Mouse (Mus musculus): Measurements from ENCODE around the gene Olfr877. TPM values are rescaled to one million over a fixed set of nuclear protein-coding genes. Genes with fewer than 3 reads are reported as not detected.

Gene Olfr877
- polyA plus RNA-seq, 1 experiment from 2014 or later: not detected

DNA sequence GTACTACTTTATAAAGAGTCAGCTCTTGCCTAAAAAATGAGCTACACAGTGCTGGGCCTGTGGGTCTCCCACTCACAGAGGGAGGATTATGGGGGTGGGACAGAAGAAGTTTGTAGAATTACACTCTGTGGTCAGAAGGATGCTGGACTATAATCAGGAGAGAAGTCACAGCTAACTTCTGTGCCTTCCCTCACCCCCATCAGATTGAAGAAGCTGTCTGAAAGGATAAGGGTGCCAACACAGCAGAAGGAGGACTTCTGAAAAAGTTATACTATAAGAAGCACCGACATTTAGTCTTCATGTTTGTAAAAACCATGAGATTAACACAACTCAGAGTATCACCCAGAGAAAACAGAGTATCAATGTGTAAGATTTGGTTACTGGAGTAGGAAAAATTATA lies 17.0 kb downstream of the Olfr877 start:
- no peak overlapping the region for H3K27ac ChIP-seq (ENCODE audit: low read depth, low read length)
- no peaks in the 10 kb centered on the region for H3K36me3 ChIP-seq (ENCODE audit: control insufficient read depth, insufficient read depth, low read length)
- H3K9ac ChIP-seq (replicated peaks; ENCODE audit: low read depth, low read length): no peak overlapping the region
- no peak for ATAC-seq (ENCODE audit: low read depth)
- H3K4me1 ChIP-seq (ENCODE audit: control insufficient read depth, insufficient read depth, low read length): no peaks in the 10 kb centered on the region
- H3K27me3 ChIP-seq (ENCODE audit: control insufficient read depth, insufficient read depth, low read length): no peaks in the 10 kb centered on the region
- 75% methylated on average over 1 of the region's 1 CpGs for WGBS
- H3K9me3 ChIP-seq (ENCODE audit: control insufficient read depth, low read length): no peaks in the 10 kb centered on the region
- no peak overlapping the region for H3K4me3 ChIP-seq (ENCODE audit: low read depth, low read length)
- H3K4me2 ChIP-seq (ENCODE audit: low read depth, low read length): no peak overlapping the region

DNA sequence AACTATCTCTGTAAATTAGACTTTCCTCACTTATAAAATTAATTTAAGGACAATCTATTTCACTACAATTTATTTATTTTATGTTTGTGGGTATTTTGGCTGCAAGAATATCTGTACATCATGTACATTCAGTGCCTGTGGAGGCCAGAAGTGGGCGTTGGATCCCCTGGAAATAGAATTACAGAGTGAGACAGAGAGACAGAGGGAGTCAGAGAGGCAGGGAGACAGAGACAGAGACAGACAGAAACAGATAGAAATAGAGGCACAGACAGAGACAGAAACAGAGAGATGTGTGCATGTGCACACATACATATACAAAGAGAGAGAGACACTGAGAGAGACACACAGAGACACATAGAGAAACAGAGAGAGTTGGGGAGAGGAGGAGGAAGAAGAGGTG lies 17.5 kb downstream of the Olfr877 start:
- 65% methylated on average over 1 of the region's 1 CpGs for WGBS
- ATAC-seq (ENCODE audit: low read depth): no peak
- no peaks in the 10 kb centered on the region for H3K4me1 ChIP-seq (ENCODE audit: control insufficient read depth, insufficient read depth, low read length)
- H3K27me3 ChIP-seq (ENCODE audit: control insufficient read depth, insufficient read depth, low read length): no peaks in the 10 kb centered on the region
- H3K4me3 ChIP-seq (ENCODE audit: low read depth, low read length): no peak overlapping the region
- no peaks in the 10 kb centered on the region for H3K36me3 ChIP-seq (ENCODE audit: control insufficient read depth, insufficient read depth, low read length)
- H3K9me3 ChIP-seq (ENCODE audit: control insufficient read depth, low read length): no peaks in the 10 kb centered on the region
- H3K9ac ChIP-seq (replicated peaks; ENCODE audit: low read depth, low read length): no peak overlapping the region
- no peak overlapping the region for H3K27ac ChIP-seq (ENCODE audit: low read depth, low read length)
- no peak overlapping the region for H3K4me2 ChIP-seq (ENCODE audit: low read depth, low read length)

GRCm38 (mm10) chr9:37890960-37891359 lies 36.9 kb downstream of the Olfr877 start:
- ATAC-seq (ENCODE audit: low read depth): no peak

GRCm38 (mm10) chr9:37896661-37897060 lies 42.6 kb downstream of the Olfr877 start, which contains the start of gene Olfr145:
Gene Olfr145 (plus strand): TSS chr9:37896724.
- Histone ChIP-seq H3K9ac (replicated peaks; ENCODE audit: low read depth, low read length) (no peak within 1 kb of the TSS), H3K27me3 (ENCODE audit: control insufficient read depth, insufficient read depth, low read length) (no peaks in the 10 kb centered on the region), H3K4me2 (ENCODE audit: low read depth, low read length) (no peak within 1 kb of the TSS), H3K9me3 (ENCODE audit: control insufficient read depth, low read length) (no peaks in the 10 kb centered on the region), H3K36me3 (ENCODE audit: control insufficient read depth, insufficient read depth, low read length) (no peaks in the 10 kb centered on the region), H3K27ac (ENCODE audit: low read depth, low read length) (no peak within 1 kb of the TSS), H3K4me1 (ENCODE audit: control insufficient read depth, insufficient read depth, low read length) (no peaks in the 10 kb centered on the region), H3K4me3 (ENCODE audit: low read depth, low read length) (no peak within 1 kb of the TSS)
- no peak for ATAC-seq (ENCODE audit: low read depth)
- WGBS: 31% methylated on average over 2 of the region's 2 CpGs

More at GRCm38 (mm10) chr9:37890960-37891359, 36.9 kb downstream of the Olfr877 start:
- H3K4me3 ChIP-seq (ENCODE audit: low read depth, low read length): no peak overlapping the region
- WGBS: 41% methylated on average over 2 of the region's 2 CpGs
- H3K4me1 ChIP-seq (ENCODE audit: control insufficient read depth, insufficient read depth, low read length): no peaks in the 10 kb centered on the region
- H3K9me3 ChIP-seq (ENCODE audit: control insufficient read depth, low read length): no peaks in the 10 kb centered on the region
- no peak overlapping the region for H3K4me2 ChIP-seq (ENCODE audit: low read depth, low read length)
- H3K9ac ChIP-seq (replicated peaks; ENCODE audit: low read depth, low read length): no peak overlapping the region
- no peaks in the 10 kb centered on the region for H3K36me3 ChIP-seq (ENCODE audit: control insufficient read depth, insufficient read depth, low read length)
- H3K27me3 ChIP-seq (ENCODE audit: control insufficient read depth, insufficient read depth, low read length): no peaks in the 10 kb centered on the region
- no peak overlapping the region for H3K27ac ChIP-seq (ENCODE audit: low read depth, low read length)

DNA sequence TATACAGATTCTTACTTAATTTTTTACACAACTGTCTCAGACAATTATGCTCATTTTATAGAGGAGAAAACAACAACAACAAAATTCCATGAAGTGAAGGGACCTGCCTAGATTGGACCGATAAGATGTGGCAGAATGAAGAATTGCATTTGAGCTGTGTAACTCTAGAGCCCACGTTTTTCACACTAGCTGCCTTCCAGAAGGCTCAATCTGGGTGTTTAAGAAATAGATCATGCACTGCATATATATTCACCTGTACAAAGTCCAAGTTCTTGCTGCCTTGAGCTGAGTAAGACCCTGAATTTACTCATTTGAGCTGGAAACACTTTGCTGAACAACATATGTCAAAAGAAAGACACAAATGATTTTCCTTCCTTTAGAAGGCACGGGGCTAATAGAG lies 51.5 kb downstream of the Olfr877 start:
- Histone ChIP-seq H3K27ac (ENCODE audit: low read depth, low read length) (no peak overlapping the region), H3K9ac (replicated peaks; ENCODE audit: low read depth, low read length) (no peak overlapping the region), H3K4me1 (ENCODE audit: control insufficient read depth, insufficient read depth, low read length) (no peaks in the 10 kb centered on the region), H3K4me3 (ENCODE audit: low read depth, low read length) (no peak overlapping the region), H3K36me3 (ENCODE audit: control insufficient read depth, insufficient read depth, low read length) (no peaks in the 10 kb centered on the region), H3K4me2 (ENCODE audit: low read depth, low read length) (no peak overlapping the region), H3K9me3 (ENCODE audit: control insufficient read depth, low read length) (no peaks in the 10 kb centered on the region), H3K27me3 (ENCODE audit: control insufficient read depth, insufficient read depth, low read length) (no peaks in the 10 kb centered on the region)
- ATAC-seq (ENCODE audit: low read depth): no peak
- WGBS: 76% methylated on average over 3 of the region's 3 CpGs

Other genes starting within 250 kb of the Olfr877 start
- 10.5 and 11.2 TPM in 2 replicates for gene Spa17, start 240.5 kb upstream of the Olfr877 start, polyA plus RNA-seq (2014; fragmentation: Nextera tagmentation; extraction: Ambion mirVana)
- gene Tbrg1, start 197.0 kb upstream of the Olfr877 start, polyA plus RNA-seq (2014; fragmentation: Nextera tagmentation; extraction: Ambion mirVana): 81.4 and 94.0 TPM in 2 replicates
- gene Panx3, start 185.0 kb upstream of the Olfr877 start, polyA plus RNA-seq (2014; fragmentation: Nextera tagmentation; extraction: Ambion mirVana): not detected in 2 replicates
- gene Olfr160, start 138.0 kb upstream of the Olfr877 start, polyA plus RNA-seq (2014; fragmentation: Nextera tagmentation; extraction: Ambion mirVana): not detected in 2 replicates
- not detected in 2 replicates for gene Olfr874, start 109.2 kb upstream of the Olfr877 start, polyA plus RNA-seq (2014; fragmentation: Nextera tagmentation; extraction: Ambion mirVana)
- gene Olfr875, start 82.4 kb upstream of the Olfr877 start, polyA plus RNA-seq (2014; fragmentation: Nextera tagmentation; extraction: Ambion mirVana): not detected in 2 replicates
- not detected in 2 replicates for gene Olfr876, start 51.2 kb upstream of the Olfr877 start, polyA plus RNA-seq (2014; fragmentation: Nextera tagmentation; extraction: Ambion mirVana)
- not detected in 2 replicates for gene Olfr145, start 42.5 kb downstream of the Olfr877 start, polyA plus RNA-seq (2014; fragmentation: Nextera tagmentation; extraction: Ambion mirVana)
- not detected in 2 replicates for gene Olfr878, start 63.6 kb downstream of the Olfr877 start, polyA plus RNA-seq (2014; fragmentation: Nextera tagmentation; extraction: Ambion mirVana)
- gene Olfr881, start 137.6 kb downstream of the Olfr877 start, polyA plus RNA-seq (2014; fragmentation: Nextera tagmentation; extraction: Ambion mirVana): not detected in 2 replicates
- not detected in 2 replicates for gene Olfr883, start 171.5 kb downstream of the Olfr877 start, polyA plus RNA-seq (2014; fragmentation: Nextera tagmentation; extraction: Ambion mirVana)
- not detected in 2 replicates for gene Olfr884, start 192.3 kb downstream of the Olfr877 start, polyA plus RNA-seq (2014; fragmentation: Nextera tagmentation; extraction: Ambion mirVana)
- gene Olfr885, start 207.1 kb downstream of the Olfr877 start, polyA plus RNA-seq (2014; fragmentation: Nextera tagmentation; extraction: Ambion mirVana): not detected in 2 replicates
- gene Olfr887, start 229.8 kb downstream of the Olfr877 start, polyA plus RNA-seq (2014; fragmentation: Nextera tagmentation; extraction: Ambion mirVana): not detected in 2 replicates